Mouse (Mus musculus) T-helper 2 cell (primary cell): ENCODE data around the gene Ugcg.

Experiments
- in situ Hi-C: fragments of 300-600 bp; cut with MboI, MseI; formaldehyde crosslinking; loops from one replicate; pipeline ENCODE4 v1.15.1; 2025; ENCODE audit warnings: high pct_unique_total_duplicates

Ugcg gene

GRCm38 (mm10) chr4:59224889-59225288 is 35.8 kb downstream of the Ugcg start:
- in situ Hi-C loops = no loop called here

DNA sequence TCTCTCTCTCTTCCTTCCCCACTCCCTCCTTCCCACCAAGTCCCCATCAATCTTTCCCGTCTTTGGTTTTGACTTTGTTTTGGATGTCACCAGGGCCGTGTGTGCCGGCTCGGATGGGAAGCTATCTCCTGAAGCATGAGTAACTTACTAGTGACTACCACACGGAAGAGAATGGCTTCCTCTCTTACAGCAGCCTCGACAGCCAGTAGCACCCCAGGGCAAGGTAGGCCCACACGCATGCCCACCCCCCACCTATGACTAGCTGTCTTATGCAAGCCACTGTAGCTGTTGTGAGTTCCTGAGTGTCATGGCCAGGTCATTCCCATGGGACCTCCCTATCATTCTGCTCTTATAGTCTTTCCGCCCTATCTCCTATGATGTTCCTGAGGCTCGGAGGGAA is 38.0 kb downstream of the Ugcg start:
- in situ Hi-C loops = no loop called here

GRCm38 (mm10) chr4:59228951-59229350 is 39.9 kb downstream of the Ugcg start:
- in situ Hi-C loops = no loop called here

GRCm38 (mm10) chr4:59231266-59232055 is 42.4 kb downstream of the Ugcg start:
- in situ Hi-C loops = no loop called here

GRCm38 (mm10) chr4:59234014-59234413 is 45.0 kb downstream of the Ugcg start:
- in situ Hi-C loops = no loop called here

GRCm38 (mm10) chr4:59234451-59235216 is 45.6 kb downstream of the Ugcg start:
- in situ Hi-C loops = no loop called here

DNA sequence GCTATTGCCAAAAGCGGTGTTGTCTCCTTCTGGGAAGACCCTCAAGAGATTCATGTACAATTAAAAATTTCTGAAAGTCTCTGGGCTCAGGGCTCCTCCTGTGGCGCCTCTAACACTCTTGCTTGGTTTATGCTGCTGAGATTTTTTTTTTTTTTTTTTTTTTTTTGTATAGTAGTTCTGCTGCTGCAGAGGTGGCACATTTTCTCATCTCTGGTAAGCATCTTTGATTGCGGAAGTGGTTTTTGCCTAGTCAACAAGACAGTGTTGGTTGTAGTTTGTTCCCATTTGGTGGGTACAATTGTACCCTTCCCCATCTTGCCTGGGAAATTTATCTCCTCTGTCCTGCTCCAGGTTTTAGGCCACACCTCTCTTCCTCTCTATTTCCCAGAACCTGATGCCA is 47.3 kb downstream of the Ugcg start:
- in situ Hi-C loops = no loop called here

DNA sequence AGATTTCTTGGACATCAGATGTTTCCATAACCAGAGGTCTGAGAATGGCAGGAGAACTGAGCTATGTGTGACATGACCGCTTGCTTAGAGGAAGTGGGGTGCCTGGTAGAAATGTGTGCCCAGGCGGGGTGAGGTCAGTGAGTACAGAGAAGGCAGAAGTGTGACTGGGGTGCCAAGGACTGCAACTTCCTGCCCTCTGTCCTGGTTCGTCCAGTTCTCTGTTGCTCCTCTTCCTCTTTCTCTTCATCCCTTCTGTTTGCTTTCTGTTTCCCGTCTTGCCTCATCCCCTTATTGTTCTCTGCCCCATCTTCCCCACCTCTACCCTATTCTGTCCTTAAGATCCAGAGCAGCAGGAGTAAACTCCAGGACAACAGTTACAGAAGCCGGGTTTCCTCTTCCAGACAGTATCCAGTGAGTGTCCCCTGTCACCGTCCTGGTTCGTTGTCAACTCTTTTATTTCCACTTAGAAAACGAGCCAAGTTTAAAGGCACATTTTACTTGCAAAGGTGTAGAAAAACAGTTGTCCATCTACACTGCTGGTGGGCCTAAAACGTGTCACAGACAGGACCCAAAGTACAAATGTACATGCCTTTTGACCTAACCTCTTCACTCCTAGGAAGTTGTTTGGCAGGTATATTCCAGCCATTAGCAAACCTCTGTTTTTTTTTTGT is 49.7 kb downstream of the Ugcg start:
- in situ Hi-C loops = no loop called here

DNA sequence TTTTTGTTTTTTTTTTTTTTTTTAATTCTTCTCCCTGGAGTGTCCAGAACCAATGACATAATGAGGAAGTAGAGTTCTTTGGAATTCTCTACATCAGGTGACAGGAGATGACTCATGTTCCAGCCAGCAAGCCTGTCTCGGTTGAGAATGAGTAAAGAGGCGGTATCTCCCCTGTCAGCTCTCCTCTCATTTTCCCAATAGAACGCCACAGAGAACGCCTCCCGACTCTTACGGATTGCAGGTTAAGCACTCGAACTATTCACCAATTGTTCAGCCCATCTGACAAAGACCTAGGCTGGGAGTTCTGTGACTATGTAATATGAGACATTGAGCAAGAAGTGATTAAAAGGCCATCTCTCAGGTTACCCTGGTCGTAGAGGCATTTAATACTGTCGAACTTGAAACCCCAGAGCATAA is 50.3 kb downstream of the Ugcg start:
- in situ Hi-C loops = no loop called here

GRCm38 (mm10) chr4:59240160-59240559 is 51.1 kb downstream of the Ugcg start:
- in situ Hi-C loops = no loop called here

GRCm38 (mm10) chr4:59241096-59241495 is 52.0 kb downstream of the Ugcg start:
- in situ Hi-C loops = no loop called here

DNA sequence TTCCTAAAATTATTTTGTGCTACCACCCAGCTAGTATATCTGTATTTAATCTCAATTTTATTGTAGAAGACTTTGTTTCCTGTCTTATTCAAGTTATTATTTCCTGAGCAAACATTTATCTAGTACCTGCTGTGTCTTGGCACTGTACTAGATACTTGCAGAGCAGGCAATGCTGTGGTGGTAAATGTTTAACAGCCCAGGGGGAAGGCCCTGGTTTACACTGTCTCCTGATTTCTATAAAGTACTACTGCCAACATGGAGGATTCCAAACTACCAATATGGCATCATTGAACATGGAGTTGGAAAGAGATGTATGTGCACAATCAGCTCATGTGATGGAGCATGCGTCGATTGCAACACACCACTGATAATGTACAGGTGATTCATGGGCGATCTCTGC is 53.2 kb downstream of the Ugcg start:
- in situ Hi-C loops = no loop called here

DNA sequence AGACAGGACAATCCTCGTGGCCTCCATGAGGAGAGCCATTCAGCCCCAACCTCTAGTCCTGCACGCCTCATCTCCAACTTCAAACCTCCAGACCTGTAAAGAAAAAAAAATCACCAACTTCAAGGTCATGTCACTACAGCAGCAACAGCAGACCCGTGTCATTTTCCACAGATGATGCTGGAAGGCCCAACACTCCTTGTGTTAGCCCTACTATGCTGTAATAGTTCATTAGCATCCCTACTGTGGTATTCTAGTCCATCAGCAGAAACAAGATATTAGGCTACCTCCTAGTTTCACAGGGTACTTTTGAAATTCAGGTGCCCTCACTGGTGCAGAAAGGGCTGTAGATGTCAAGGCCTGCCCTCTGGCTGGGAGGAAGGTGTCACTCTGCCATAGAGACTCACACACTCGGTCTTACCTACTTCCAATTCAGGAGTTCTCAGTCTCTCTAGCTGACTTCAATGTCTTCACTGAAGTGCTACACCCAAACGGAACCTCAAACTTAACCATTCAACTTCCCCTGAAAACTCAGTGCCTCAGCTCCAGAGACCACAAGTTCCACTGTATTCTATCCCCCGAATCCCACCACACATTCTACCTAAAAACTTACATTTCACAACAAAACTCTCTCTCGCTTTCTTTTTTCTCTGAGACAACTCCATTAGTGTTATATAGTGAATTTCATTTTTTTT is 54.9 kb downstream of the Ugcg start:
- in situ Hi-C loops = no loop called here

- in situ Hi-C loops = no loop called here
Measured at GRCm38 (mm10) chr4:59244791-59245555, 55.9 kb downstream of the Ugcg start.

DNA sequence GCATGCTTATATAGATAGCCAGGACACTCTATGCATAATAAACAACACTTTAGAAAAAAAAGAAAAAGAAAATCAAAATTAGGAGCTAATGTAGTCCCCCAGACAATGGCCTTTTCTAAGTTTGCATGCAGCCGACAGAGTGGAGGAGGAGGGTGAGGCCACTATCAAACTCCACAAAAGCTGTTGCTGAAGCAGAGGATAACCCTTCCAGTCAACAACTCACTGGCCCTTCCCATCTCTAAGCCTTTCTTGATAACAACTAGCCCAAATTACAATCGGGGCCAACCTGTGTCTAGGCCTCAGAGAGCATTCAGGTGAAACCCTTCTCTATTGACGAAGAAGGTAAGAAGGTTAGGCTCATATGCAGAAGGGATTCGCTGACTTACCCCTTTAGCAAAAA is 56.7 kb downstream of the Ugcg start:
- in situ Hi-C loops = no loop called here

DNA sequence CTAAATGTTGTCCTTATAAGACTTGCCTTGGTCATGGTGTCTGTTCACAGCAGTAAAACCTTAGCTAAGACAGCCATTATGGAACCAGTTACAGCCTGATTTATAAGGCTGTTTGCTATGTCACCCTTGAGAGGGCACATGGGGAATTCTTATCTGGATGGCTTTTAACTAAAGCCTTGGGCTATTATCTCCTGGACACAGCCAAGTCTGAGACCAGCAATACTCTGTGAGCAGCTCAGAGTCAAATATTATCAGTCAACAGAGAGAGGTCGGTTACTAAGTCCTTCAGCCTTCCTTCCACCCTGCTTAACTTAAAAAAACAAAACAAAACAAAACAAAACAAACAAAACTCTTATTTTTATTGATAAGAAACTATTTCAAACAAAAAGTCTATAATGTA is 58.5 kb downstream of the Ugcg start:
- in situ Hi-C loops = no loop called here

- in situ Hi-C loops = no loop called here
Measured at GRCm38 (mm10) chr4:59248035-59248434, 59.0 kb downstream of the Ugcg start.

- in situ Hi-C loops = loop anchor here (5.0 kb wide), 2 partner anchors 55 to 85 kb away; no protein-coding TSS in a partner anchor
Measured at GRCm38 (mm10) chr4:59252386-59253054, 63.5 kb downstream of the Ugcg start.

DNA sequence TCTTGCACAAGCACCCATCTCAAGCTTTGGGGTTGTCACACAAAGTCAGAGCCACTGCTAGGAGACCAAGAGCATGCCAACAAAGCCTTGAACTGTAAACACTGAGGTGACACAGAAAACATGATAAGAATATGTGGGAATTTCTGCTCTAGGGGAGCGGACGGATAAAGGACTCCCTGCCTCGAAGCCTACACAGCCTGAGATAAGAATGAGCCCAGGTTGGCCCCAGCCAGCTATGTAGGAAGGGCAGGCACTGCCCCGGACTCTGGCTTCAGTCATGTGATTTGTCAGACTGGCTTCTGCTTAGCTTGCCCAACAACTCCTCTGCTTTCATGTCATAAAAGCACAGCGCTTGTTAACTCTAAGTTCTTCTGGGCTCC is 64.0 kb downstream of the Ugcg start:
- in situ Hi-C loops = loop anchor here (5.0 kb wide), 2 partner anchors 56 to 84 kb away; no protein-coding TSS in a partner anchor

GRCm38 (mm10) chr4:59254397-59254796 is 65.3 kb downstream of the Ugcg start:
- in situ Hi-C loops = loop anchor here (5.0 kb wide), 2 partner anchors 57 to 83 kb away; no protein-coding TSS in a partner anchor
